Mouse (Mus musculus) erythroblast, embryonic 14.5 days (primary cell): Measurements from ENCODE around the gene Wwox. TPM values are rescaled to one million over a fixed set of nuclear protein-coding genes. Genes with fewer than 3 reads are reported as not detected.

Source experiments
- H3K27me3 ChIP-seq: 2 replicates; pipeline ENCODE4 v1.6.1; 2012; ENCODE audit warnings: inconsistent platforms; ENCODE audit not compliant: control insufficient read depth
- H3K36me3 ChIP-seq: 2 replicates; pipeline ENCODE4 v1.6.1; 2012; ENCODE audit warnings: mild to moderate bottlenecking, inconsistent platforms; ENCODE audit not compliant: control insufficient read depth
- H3K4me1 ChIP-seq: 2 replicates; pipeline ENCODE4 v1.6.1; 2012; ENCODE audit warnings: inconsistent platforms; ENCODE audit not compliant: control insufficient read depth
- H3K4me3 ChIP-seq: replicated peaks from 2 replicates; pipeline ENCODE3; 2012; ENCODE audit warnings: moderate library complexity, mild to moderate bottlenecking, inconsistent platforms
- H3K9me3 ChIP-seq: 2 replicates; pipeline ENCODE4 v1.6.1; 2012; ENCODE audit warnings: low read length, inconsistent platforms, mixed read lengths; ENCODE audit not compliant: control insufficient read depth
- GATA1 ChIP-seq: IDR thresholded peaks from 2 replicates; pipeline ENCODE4 v1.6.1; 2012; ENCODE audit warnings: low read length, inconsistent platforms, mixed read lengths
- TAL1 ChIP-seq: IDR thresholded peaks from 3 replicates; pipeline ENCODE4 v1.6.1; 2012; ENCODE audit warnings: low read length, inconsistent platforms, mixed read lengths
- polyA plus RNA-seq: library from polyadenylated mRNA; stranded (reverse); fragments of >175 nt; gene quantifications from 2 replicates; pipeline ENCODE4 v1.2.3, GENCODE M21; 2012

Wwox gene
- polyA plus RNA-seq, 1 experiment, result 0.18 TPM

- H3K4me3 ChIP-seq, result no peak overlapping the region
- H3K27me3 ChIP-seq, result no peaks in the 10 kb centered on the region
- TF ChIP-seq GATA1 (no peak), TAL1 (no peak)
- peaks cover 7% of the 10 kb centered on the region; the same call in 1 of the 2 replicates for H3K9me3 ChIP-seq
- no peaks in the 10 kb centered on the region for H3K36me3 ChIP-seq
- no peaks in the 10 kb centered on the region for H3K4me1 ChIP-seq
These were observed 872.9 kb downstream of the Wwox start for GRCm38 (mm10) chr8:115312371-115312770.

- H3K4me1 ChIP-seq, result no peaks in the 10 kb centered on the region
- peaks cover 17% of the 10 kb centered on the region for H3K9me3 ChIP-seq
- H3K4me3 ChIP-seq, result no peak overlapping the region
- no peaks in the 10 kb centered on the region for H3K36me3 ChIP-seq
- no peaks in the 10 kb centered on the region for H3K27me3 ChIP-seq
- TF ChIP-seq GATA1, result no peak
- no peak for TF ChIP-seq TAL1
These were observed 883.0 kb downstream of the Wwox start for GRCm38 (mm10) chr8:115322501-115322900.

- TF ChIP-seq TAL1 (no peak), GATA1 (no peak)
- Histone ChIP-seq H3K4me3 (no peak overlapping the region), H3K9me3 (peaks cover 23% of the 10 kb centered on the region), H3K4me1 (no peaks in the 10 kb centered on the region), H3K36me3 (no peaks in the 10 kb centered on the region), H3K27me3 (no peaks in the 10 kb centered on the region)
These were observed 891.2 kb downstream of the Wwox start for GRCm38 (mm10) chr8:115330671-115331070.

- TF ChIP-seq GATA1 (no peak), TAL1 (no peak)
- H3K4me1 ChIP-seq, result no peaks in the 10 kb centered on the region
- H3K27me3 ChIP-seq, result no peaks in the 10 kb centered on the region
- H3K36me3 ChIP-seq, result no peaks in the 10 kb centered on the region
- H3K9me3 ChIP-seq, result peaks cover 37% of the 10 kb centered on the region
- no peak overlapping the region for H3K4me3 ChIP-seq
These were observed 894.5 kb downstream of the Wwox start for GRCm38 (mm10) chr8:115333972-115334371.

DNA sequence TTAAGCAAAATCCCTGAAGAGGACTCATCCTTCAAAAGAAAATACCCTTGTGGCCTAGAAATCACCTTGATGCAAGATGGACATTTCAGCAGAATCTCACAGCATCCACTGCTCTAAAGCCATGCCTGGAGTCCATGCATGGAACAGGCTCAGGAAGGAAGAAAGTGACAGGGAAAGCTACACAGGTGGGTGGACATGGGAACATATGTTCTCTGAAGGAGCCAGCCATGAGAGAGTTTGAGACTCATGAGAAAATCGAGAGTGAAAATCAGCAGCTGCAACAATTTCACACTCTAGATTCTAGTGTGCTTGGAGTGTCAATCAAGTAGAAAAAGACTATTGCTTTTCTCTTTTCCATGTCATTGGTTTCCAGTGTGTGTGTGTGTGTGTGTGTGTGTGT lies 896.9 kb downstream of the Wwox start:
- no peaks in the 10 kb centered on the region for H3K36me3 ChIP-seq
- no peaks in the 10 kb centered on the region for H3K4me1 ChIP-seq
- H3K9me3 ChIP-seq, result peaks cover 23% of the 10 kb centered on the region
- H3K27me3 ChIP-seq, result no peaks in the 10 kb centered on the region
- TF ChIP-seq TAL1 (no peak), GATA1 (no peak)
- no peak overlapping the region for H3K4me3 ChIP-seq

- no peak for TF ChIP-seq GATA1
- no peak for TF ChIP-seq TAL1
- Histone ChIP-seq H3K4me3 (no peak overlapping the region), H3K9me3 (peaks cover 6% of the 10 kb centered on the region; the same call in 1 of the 2 replicates), H3K27me3 (no peaks in the 10 kb centered on the region), H3K4me1 (no peaks in the 10 kb centered on the region), H3K36me3 (no peaks in the 10 kb centered on the region)
These were observed 909.2 kb downstream of the Wwox start for GRCm38 (mm10) chr8:115348704-115349103.

DNA sequence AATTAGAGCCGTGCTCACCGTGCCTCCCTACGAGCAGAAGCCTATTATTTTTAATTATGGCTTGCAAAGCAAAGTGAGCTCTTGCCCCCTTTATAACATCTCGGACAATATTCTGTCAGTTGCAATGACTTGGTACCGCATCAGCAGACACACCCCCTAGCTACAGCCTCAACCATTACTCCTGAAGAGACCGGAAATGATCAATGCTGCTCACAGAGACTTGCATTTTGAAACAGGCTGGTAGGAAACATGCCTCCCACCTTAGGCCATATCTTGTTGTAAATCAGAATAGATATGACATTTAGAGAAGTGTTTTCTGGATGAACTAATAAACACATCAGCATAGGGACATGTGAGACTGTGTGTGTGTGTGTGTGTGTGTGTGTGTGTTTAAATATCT lies 911.3 kb downstream of the Wwox start:
- H3K4me3 ChIP-seq, result no peak overlapping the region
- TF ChIP-seq TAL1, result no peak
- no peak for TF ChIP-seq GATA1
- H3K36me3 ChIP-seq, result no peaks in the 10 kb centered on the region
- no peaks in the 10 kb centered on the region for H3K4me1 ChIP-seq
- H3K27me3 ChIP-seq, result no peaks in the 10 kb centered on the region
- H3K9me3 ChIP-seq, result peaks cover 14% of the 10 kb centered on the region

DNA sequence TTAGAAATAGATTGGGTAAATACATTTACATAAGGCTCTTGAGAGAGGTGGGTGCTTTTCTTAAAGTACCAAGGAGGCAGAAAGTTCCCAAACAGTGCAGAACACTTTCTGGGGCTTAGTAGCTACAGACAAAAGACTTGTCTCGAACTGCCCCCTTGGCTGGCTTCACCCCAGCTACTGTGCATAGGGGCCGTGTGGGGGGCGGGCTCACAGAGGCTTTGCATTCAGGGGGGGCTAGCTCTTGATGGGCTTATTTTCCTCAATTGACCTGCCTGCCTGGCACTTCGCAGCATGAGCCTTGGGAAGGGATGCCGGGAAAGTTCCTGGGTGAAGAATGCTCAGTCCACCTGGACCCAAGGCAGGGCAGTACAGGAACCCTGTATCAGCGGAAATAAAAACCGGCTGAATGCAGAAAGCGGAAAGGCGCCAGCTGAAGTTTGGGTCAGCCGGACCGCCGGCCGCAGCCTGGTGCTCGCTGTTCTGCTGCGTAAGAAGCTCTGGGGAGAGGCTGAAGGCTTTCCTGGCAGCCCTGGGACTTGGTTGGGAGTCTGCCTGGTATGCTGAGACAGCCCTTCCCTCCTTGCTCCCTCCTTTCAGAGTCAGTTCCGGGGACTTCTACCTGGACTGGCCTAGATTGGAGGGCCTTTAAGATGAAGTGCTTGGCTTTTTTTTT lies 918.3 kb downstream of the Wwox start:
- Histone ChIP-seq H3K36me3 (no peaks in the 10 kb centered on the region), H3K9me3 (peaks cover 24% of the 10 kb centered on the region), H3K4me1 (no peaks in the 10 kb centered on the region), H3K4me3 (no peak overlapping the region), H3K27me3 (no peaks in the 10 kb centered on the region)
- TF ChIP-seq GATA1 (no peak), TAL1 (no peak)

DNA sequence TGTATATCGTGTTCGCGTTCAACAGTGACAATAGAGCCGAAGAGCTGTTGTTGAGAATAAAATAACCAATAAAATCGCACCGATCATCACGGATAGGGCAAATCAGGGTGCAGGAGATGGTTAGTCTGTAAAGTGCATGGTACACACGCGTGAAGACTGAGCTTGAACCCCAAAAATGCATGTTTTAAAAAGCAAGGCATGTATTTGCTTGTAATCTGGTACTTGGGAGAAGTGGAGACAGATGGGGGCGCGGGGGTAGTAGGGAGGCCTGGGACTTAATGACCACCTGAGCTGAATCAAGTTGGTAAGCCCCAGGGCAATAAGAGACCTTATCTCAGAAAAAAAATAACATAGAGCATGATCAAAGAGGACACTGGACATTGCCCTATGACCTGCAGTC lies 919.0 kb downstream of the Wwox start:
- H3K4me1 ChIP-seq, result no peaks in the 10 kb centered on the region
- no peaks in the 10 kb centered on the region for H3K36me3 ChIP-seq
- peaks cover 24% of the 10 kb centered on the region for H3K9me3 ChIP-seq
- no peaks in the 10 kb centered on the region for H3K27me3 ChIP-seq
- TF ChIP-seq GATA1 (no peak), TAL1 (no peak)
- no peak overlapping the region for H3K4me3 ChIP-seq

DNA sequence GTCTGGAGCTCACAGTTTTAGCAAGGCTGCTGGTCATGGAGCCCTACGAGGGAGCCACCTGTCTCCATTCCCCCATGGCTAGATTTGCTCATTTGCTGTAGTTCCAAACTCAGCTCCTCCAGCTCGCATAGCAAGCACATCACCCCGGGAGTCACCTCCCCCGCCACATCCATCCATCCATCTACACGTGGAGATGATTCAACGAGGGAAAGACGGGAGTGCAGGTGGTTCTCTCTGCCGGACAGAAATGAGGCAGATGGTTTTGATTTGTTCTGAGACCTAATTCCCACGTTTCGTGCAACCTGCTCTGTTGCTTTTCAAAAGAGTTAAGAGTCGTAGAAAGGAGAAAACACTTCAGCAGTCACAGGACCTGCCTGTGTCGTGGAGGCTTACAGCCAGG lies 920.2 kb downstream of the Wwox start:
- H3K9me3 ChIP-seq, result peaks cover 16% of the 10 kb centered on the region
- H3K4me3 ChIP-seq, result no peak overlapping the region
- H3K27me3 ChIP-seq, result no peaks in the 10 kb centered on the region
- no peaks in the 10 kb centered on the region for H3K36me3 ChIP-seq
- H3K4me1 ChIP-seq, result no peaks in the 10 kb centered on the region
- TF ChIP-seq GATA1, result no peak
- no peak for TF ChIP-seq TAL1
